Mouse (Mus musculus) testis, adult 10 weeks (tissue): Measurements from ENCODE around the gene Slc25a34. TPM values are rescaled to one million over a fixed set of nuclear protein-coding genes. Genes with fewer than 3 reads are reported as not detected.

ENCODE experiments used
- polyA plus RNA-seq: library from polyadenylated mRNA; stranded (reverse); fragments of 350-450 nt; fragmentation: Illumina TruSeq; extraction: RNeasy Lipid Tissue Mini Kit (QIAGEN cat#74804); gene quantifications from one replicate; pipeline ENCODE4 v1.2.3, GENCODE M21; 2014; ENCODE audit warnings: low read depth, low replicate concordance

Slc25a34 gene
- polyA plus RNA-seq: 0.13 TPM

DNA sequence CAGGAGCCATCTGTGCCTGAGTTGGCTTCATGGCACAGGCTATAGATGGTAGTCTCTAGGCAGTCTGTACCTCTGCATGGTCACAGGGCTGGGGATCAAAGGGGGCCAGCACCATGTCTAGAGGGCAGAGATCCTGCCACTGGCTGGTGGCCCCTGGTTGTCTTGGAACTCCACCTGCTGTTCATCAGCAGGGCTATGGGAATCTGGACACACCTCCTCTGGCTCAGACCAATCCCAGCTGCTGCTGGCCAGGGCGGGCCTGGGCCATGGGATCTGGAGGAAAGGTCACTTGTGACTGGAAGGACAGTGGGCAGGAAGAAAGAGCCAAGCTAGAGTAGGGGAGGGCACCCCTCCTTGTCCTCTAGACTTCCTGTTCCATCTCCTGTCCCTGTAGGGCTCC lies at the start of gene Slc25a34:
TSS of gene Slc25a34 (minus strand) at position 156 of the 400 bp plus-strand sequence.

DNA sequence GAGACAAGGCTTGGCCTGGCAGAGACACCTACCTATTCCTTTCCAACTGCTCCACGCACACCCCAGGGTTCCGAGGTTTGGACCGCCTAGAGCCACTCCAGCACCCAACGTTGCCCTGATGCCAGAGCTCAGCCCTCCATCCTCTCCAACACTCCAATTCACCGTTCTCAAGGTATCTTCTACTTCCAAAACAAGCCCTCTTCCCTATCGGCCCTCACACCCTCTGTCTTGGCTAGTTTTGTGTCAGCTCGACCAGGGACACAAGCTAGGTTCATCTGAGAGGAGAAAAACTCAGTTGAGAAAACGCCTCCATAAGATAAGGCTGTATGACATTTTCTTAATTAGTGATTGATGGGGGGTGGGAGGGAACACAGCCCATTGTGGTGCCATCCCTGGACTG lies 41.2 kb upstream of the Slc25a34 start, which contains the start of gene Plekhm2:
TSS of gene Plekhm2 (minus strand) at position 101 of the 400 bp plus-strand sequence.

DNA sequence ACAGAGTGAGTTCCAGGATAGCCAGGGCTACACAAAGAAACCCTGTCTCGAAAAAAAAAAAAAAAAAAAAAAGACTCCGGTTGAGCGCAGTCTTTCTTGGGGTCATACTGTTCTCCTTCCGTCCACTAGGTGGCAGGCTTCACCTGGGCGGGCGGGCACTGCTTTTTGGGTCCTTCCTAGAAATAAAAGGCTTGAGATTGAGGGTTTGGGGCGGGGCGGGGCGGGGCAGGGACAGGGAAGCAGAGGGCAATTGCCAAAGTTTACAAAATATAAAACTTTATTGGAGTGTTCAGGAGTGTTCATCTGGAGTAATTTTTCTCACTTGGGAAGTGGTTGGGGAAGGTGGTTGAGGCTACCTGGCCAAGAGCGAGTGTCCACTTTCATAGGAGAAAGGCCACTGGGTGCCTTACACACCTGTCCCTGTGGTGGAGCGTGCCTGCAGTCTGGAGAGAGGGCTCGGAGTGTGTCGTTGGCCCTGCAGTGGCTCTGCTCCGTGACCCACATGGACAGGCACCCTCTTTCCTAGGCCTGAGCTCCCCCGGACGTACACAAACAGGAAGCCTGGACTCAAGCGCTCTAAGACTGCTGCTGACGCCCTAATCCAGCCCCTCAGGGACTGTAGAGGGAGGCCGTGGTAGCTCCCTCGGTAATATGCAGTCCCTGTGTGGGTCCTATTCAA lies 4.9 kb downstream of the Slc25a34 start, which contains the start of gene Tmem82:
TSS of gene Tmem82 (minus strand) at position 69 of the 679 bp plus-strand sequence.

DNA sequence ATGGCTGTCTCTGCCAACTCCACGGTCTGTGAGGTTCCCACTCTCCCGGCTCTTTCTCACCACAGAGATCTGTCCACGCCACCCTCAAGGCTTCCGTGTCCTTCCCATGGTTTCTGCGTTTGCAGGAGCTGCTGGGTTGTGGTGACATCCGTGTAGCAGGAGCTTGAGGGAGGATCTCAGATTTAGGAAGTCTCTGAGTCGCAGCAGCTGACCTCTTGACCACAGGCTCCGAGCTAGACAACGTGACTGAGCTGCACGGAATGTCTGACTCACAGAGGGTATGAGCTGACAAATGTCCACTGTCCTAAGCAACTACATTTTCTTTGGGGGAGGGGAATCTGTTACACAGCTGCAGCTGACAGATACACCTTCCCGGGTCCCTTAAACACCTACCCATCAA lies 17.8 kb downstream of the Slc25a34 start, which contains the start of gene Fblim1:
TSS of gene Fblim1 (minus strand) at position 236 of the 400 bp plus-strand sequence.

Other genes starting within 250 kb of the Slc25a34 start
- gene Clcnka, start 225.1 kb downstream of the Slc25a34 start, polyA plus RNA-seq: not detected
- not detected for gene Clcnkb, start 207.8 kb downstream of the Slc25a34 start, polyA plus RNA-seq
- gene Hspb7, start 203.0 kb downstream of the Slc25a34 start, polyA plus RNA-seq: 0.67 TPM
- gene Srarp, start 187.7 kb downstream of the Slc25a34 start, polyA plus RNA-seq: not detected
- gene Zbtb17, start 179.2 kb downstream of the Slc25a34 start, polyA plus RNA-seq: 0.36 TPM
- gene Spen, start 85.2 kb downstream of the Slc25a34 start, polyA plus RNA-seq: 5.4 TPM
- 1.3 TPM for gene Fblim1, start 17.7 kb downstream of the Slc25a34 start, polyA plus RNA-seq
- gene Tmem82, start 5.2 kb downstream of the Slc25a34 start, polyA plus RNA-seq: 0.42 TPM
- gene Plekhm2, start 41.1 kb upstream of the Slc25a34 start, polyA plus RNA-seq: 2.8 TPM
- gene Rsc1a1, start 61.8 kb upstream of the Slc25a34 start, polyA plus RNA-seq: 0.28 TPM
- 5.7 TPM for gene Ddi2, start 99.6 kb upstream of the Slc25a34 start, polyA plus RNA-seq
- gene Agmat, start 122.9 kb upstream of the Slc25a34 start, polyA plus RNA-seq: not detected
- 3.8 TPM for gene Dnajc16, start 167.1 kb upstream of the Slc25a34 start, polyA plus RNA-seq
- gene Casp9, start 169.8 kb upstream of the Slc25a34 start, polyA plus RNA-seq: 4.0 TPM
- not detected for gene Cela2a, start 202.3 kb upstream of the Slc25a34 start, polyA plus RNA-seq
- gene Ctrc, start 222.5 kb upstream of the Slc25a34 start, polyA plus RNA-seq: not detected